34 mouse cellular contexts compared by ENCODE assay signal in the genomic region with DNA sequence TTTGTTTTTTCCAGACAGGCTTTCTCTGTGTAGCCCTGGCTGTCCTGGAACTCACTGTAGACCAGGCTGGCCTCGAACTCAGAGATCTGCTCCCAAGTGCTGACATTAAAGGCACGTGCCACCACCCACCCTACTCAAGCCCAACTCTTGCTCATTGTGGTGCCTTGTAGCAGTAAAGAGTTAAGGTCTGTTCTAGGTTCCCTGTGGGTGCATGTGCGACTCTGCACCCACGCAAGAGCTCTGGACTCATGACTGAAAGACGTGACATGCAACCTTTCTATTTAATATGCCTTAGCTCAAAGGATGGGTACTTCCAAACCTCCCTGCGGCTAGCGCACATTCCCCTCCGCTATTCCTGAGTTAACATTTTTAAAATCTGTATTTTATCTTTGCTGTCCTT.
"Had no signal": no experiment of that assay in that cellular context is flagged by ENCODE, and none has a peak within 500 bp of the region (broad histone marks: within the 10 kb centered on the region; RNA-seq: fewer than 3 reads in every experiment).

No protein-coding gene starts in this region.

- H3K9ac ChIP-seq: heart, embryonic 12.5 days; heart, embryonic 13.5 days; heart, embryonic 15.5 days; hindbrain, embryonic 12.5 days; hindbrain, embryonic 13.5 days; hindbrain, embryonic 14.5 days; hindbrain, embryonic 15.5 days; intestine, embryonic 15.5 days; kidney, embryonic 15.5 days had no signal

- H3K4me2 ChIP-seq: heart, embryonic 12.5 days; heart, embryonic 13.5 days; heart, embryonic 15.5 days; hindbrain, embryonic 12.5 days; hindbrain, embryonic 13.5 days; hindbrain, embryonic 14.5 days; hindbrain, embryonic 15.5 days; intestine, embryonic 15.5 days; kidney, embryonic 15.5 days had no signal

- DNase-seq: heart, postnatal 10 days; heart, postnatal 14 days; heart, postnatal 36 days; heart, postnatal 4 days; kidney, adult 11 months; kidney, adult 18-20 months; kidney, adult 2 months; kidney, adult 8-10 months; kidney, adult 9 months; kidney, postnatal 10 days; kidney, postnatal 14 days; kidney, postnatal 25 days; kidney, postnatal 36 days; kidney, postnatal 4 days; layer of hippocampus, adult 9-11 months; layer of hippocampus, postnatal 36 days had no signal

- H3K27ac ChIP-seq: heart, embryonic 10.5 days; heart, embryonic 13.5 days; heart, embryonic 15.5 days; hindbrain, embryonic 10.5 days; hindbrain, embryonic 12.5 days; hindbrain, embryonic 13.5 days; hindbrain, embryonic 14.5 days; hindbrain, embryonic 15.5 days; hindbrain, postnatal 0 days; intestine, embryonic 15.5 days; kidney, embryonic 15.5 days; kidney, postnatal 0 days; layer of hippocampus, adult 2 months had no signal

- H3K27me3 ChIP-seq: heart, embryonic 12.5 days; heart, embryonic 13.5 days; heart, embryonic 15.5 days; hindbrain, embryonic 12.5 days; hindbrain, embryonic 13.5 days; hindbrain, embryonic 15.5 days; intestine, embryonic 15.5 days; kidney, embryonic 15.5 days had no signal

- H3K4me3 ChIP-seq: heart, embryonic 10.5 days; heart, embryonic 12.5 days; heart, embryonic 13.5 days; heart, embryonic 15.5 days; hindbrain, embryonic 10.5 days; hindbrain, embryonic 12.5 days; hindbrain, embryonic 13.5 days; hindbrain, embryonic 15.5 days; intestine, embryonic 15.5 days; kidney, embryonic 15.5 days; layer of hippocampus, adult 2 months had no signal

- H3K36me3 ChIP-seq: heart, embryonic 10.5 days; heart, embryonic 12.5 days; heart, embryonic 13.5 days; heart, embryonic 15.5 days; hindbrain, embryonic 10.5 days; hindbrain, embryonic 12.5 days; hindbrain, embryonic 13.5 days; hindbrain, embryonic 15.5 days; intestine, embryonic 15.5 days; kidney, embryonic 15.5 days had no signal

- ATAC-seq: hindbrain, embryonic 16.5 days; hindbrain, postnatal 0 days; inflammation-experienced regulatory T-cells, adult 6 months; intestine, embryonic 15.5 days; intestine, embryonic 16.5 days; intestine, postnatal 0 days had no signal

- H3K4me1 ChIP-seq: heart, embryonic 10.5 days; heart, embryonic 12.5 days; heart, embryonic 13.5 days; heart, embryonic 15.5 days; hindbrain, embryonic 10.5 days; hindbrain, embryonic 12.5 days; hindbrain, embryonic 13.5 days; hindbrain, embryonic 15.5 days; intestine, embryonic 15.5 days; kidney, embryonic 15.5 days had no signal

- H3K9me3 ChIP-seq: heart, embryonic 10.5 days; heart, embryonic 12.5 days; heart, embryonic 13.5 days; heart, embryonic 15.5 days; hindbrain, embryonic 10.5 days; hindbrain, embryonic 12.5 days; hindbrain, embryonic 13.5 days; hindbrain, embryonic 15.5 days; intestine, embryonic 15.5 days; kidney, embryonic 15.5 days had no signal
